Mouse (Mus musculus) bone marrow, adult 2 months (tissue): ENCODE measurements at regions not wholly inside any gene's neighbourhood (a gene's known extent, or its start where the extent isn't known, plus 50 kb on each side); places are given as distances from the start of the nearest gene placed in this dataset.

ENCODE experiments used
- CTCF ChIP-seq: fragments of 200-500 bp; IDR thresholded peaks from 2 replicates; pipeline ENCODE4 v1.5.1; 2011; ENCODE audit warnings: low read length, control low read depth; ENCODE audit not compliant: control insufficient read depth, insufficient read depth
- POLR2A ChIP-seq: fragments of 200-500 bp; IDR thresholded peaks from 2 replicates; pipeline ENCODE4 v1.6.1; 2011; ENCODE audit warnings: low read depth, mild to moderate bottlenecking, control low read depth, low read length, borderline replicate concordance; ENCODE audit not compliant: control insufficient read depth

DNA sequence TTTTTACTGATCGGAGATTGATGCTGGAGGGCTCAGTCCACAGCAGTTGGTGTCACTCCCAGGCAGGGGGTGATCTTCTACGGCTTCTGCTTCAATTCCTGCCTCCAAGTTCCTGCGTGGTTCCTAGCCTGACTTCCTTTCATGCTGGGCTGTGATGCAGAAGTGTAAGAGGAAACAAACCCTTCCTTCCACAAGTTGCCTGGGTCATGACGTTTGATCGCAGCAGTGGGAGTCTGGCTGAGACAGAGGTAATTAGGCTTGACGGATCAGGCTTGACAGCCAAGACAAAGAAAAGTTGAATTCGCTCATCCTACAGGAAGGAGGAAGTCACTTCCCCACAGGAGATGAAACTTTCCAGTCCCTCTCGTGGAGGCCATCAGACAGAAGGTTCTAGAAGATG, 77.2 kb upstream of the Ralgps2 start:
- TF ChIP-seq POLR2A = no peak
- TF ChIP-seq CTCF = 0 out of 2 replicates have a peak, but pooled peaks have one; percentile 15
